Mouse (Mus musculus): ENCODE results near the gene Mtmr12.
A peak's percentile ranks its signal among the peaks of the same experiment; 100 is the strongest.

Gene Mtmr12

GRCm38 (mm10) chr15:12275091-12275623, 70.3 kb downstream of the Mtmr12 start:
- DNase-seq (ENCODE audit: low spot score) = no peak

GRCm38 (mm10) chr15:12279816-12280215, 75.0 kb downstream of the Mtmr12 start:
- DNase-seq (ENCODE audit: low spot score) = no peak

DNA sequence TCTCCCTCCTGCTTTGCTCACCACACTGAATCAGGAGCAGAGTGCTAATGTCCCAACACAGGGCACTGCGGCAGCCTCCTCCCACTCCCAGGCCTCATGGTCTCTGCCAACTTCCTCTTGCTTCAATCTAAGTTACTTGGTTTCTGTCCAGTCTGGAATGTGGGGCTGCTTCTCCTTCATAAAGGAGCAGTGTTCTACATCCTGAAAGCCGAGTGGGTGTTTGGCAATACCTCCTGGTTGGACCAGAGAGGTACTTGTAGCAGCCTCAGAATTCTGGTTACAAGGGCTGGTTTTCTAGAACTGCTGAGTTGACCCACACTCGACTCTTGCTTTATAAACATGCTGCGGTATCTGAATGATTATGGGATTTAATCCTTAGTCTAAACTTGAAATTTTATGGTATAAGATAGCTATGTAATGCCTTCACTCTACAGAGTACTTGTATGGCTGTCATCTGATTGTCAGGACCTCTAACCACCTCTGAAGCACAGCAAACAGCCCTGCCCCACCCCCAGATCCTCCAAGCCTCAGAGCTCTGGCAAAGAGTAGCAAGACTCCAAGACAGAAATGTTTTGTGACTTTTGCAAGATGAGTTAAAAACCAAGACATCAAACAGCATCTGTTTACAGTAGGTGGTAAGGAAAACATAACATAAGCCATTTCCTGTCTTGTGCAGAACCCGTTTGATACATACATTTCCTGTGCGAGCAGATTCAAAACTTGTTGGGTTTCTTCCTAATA, 80.1 kb downstream of the Mtmr12 start:
- no peak for DNase-seq (ENCODE audit: low spot score)

GRCm38 (mm10) chr15:12285535-12285809, 80.6 kb downstream of the Mtmr12 start:
- no peak for DNase-seq (ENCODE audit: low spot score)

GRCm38 (mm10) chr15:12290330-12290729, 85.5 kb downstream of the Mtmr12 start:
- DNase-seq (ENCODE audit: low spot score) = no peak

GRCm38 (mm10) chr15:12291757-12292156, 86.9 kb downstream of the Mtmr12 start:
- no peak for DNase-seq (ENCODE audit: low spot score)

DNA sequence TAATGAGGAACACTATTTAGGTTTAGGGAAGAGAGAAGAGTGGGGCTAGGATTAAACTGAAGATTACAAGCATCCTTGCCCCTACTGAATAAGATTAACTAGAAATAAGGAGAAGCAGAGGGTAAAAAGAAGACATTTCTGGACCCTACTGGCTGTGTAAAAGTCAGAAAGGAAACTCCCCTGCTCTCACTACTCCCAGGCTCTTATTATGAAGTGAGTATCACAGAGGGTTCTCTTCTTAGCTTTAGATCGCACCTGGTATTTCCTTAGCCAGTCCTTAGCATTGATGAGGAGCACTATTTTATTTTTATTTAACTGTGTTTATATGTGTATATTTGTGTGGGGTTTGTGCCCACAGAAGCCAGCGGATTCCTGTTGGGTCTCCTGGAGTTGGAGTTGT, 91.4 kb downstream of the Mtmr12 start:
- DNase-seq (ENCODE audit: low spot score) = no peak

DNA sequence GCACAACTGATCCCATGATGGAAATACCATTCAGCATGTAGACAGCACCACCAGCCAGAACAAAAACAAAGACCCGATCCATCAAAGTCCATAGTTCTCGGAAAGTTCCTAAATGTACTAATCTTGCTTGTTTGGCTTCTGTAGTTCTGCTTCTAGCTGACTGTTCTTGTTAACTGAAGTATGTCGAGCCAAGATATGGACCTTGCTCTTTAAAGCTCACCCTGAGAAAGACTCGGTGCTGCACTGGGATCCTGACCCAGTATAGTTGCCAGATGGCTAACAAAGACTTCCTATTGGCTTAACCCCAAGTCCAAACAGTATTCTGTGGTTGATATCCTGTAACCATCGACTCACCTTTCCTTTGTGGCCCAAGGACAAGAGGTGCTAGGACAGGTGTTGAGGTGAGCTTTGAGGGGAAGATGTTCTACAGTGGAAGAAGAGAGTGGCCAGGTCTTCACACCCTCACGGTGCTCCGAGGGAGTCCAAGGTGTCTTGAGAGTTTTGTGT, 93.5 kb downstream of the Mtmr12 start:
- no peak for DNase-seq (ENCODE audit: low spot score)

DNA sequence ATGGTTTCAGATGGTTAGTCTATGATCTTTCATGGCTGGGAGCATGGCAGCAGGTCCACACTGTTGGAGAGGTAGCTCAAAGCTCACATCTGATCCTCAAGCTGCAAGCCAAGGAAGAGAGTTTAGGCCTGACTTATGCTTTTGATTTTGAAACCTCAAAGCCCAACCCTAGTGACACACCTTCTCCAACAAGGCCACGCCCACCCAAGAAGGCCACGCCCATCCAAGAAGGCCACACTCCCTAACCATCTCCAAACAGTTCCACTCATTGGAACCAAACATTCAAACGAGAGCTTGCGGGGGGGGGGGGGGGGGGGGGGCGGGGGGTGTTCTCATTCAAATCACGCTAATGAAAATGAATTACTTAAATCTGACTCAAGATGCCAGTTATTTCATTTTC, 96.9 kb downstream of the Mtmr12 start:
- no peak for DNase-seq (ENCODE audit: low spot score)

- DNase-seq (ENCODE audit: low spot score) = no peak
These were observed 101.6 kb downstream of the Mtmr12 start for GRCm38 (mm10) chr15:12306188-12307071.

GRCm38 (mm10) chr15:12307114-12307513, 102.3 kb downstream of the Mtmr12 start:
- no peak for DNase-seq (ENCODE audit: low spot score)

DNA sequence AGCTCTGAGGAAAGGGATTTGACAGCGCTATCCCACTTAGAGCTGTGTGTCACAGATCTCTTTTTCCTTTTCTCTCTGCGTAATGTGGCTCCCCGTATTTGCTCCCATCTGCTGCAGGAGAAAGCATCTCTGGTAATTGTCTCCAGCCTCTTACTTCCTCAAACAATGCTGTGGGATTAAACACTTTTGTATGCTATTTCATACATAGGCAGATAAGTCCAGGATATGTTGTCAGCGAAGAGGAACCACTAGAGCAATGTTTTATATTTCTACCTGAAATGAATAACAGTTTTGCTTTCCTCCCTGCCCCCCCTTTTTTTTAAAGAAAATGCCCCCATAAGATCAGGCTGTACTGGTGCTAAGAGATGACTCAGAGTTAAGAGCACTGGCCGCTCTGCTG, 103.7 kb downstream of the Mtmr12 start:
- no peak for DNase-seq (ENCODE audit: low spot score)

- DNase-seq (ENCODE audit: low spot score) = no peak
These were observed 105.8 kb downstream of the Mtmr12 start for GRCm38 (mm10) chr15:12310676-12311075.

DNA sequence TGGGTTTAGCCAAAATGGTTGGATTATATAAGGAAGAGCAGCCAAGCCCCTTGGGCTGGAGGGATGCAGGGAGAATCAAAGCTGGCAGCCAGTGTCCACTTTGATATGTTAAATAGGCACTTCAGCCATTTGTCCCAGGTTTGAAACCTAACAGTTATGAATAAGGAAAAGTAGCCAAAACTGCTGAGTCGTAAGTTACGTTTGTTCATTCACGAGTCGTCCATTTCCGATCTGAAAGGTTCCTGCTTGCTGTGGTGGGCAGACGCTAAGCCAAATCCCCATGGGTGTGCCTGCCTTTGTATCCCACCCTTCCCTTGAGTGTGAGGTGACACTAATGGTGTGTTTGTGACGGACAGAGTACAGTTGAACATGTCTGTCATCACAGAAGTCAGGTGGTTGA, 106.6 kb downstream of the Mtmr12 start:
- DNase-seq (ENCODE audit: low spot score) = no peak

DNA sequence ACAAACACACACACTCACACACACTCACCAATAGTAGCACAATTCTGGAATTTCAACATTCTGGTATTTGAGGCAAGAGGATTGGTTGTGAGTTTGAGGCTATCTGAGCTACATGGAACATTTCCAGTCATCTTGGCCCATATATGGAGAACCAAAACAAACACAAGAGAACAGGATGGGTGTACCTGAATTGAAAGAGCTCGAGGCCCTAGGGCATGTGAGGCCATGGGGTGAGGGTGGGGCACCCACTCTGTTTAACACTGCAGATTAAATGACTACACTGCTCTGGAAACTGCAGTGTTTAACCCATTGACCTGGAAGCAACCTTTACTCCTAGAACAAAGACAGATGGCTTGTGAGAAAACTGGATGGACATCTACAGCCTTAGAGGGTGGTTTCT, 108.4 kb downstream of the Mtmr12 start:
- no peak for DNase-seq (ENCODE audit: low spot score)

GRCm38 (mm10) chr15:12314584-12314983, 109.8 kb downstream of the Mtmr12 start:
- DNase-seq (ENCODE audit: low spot score) = no peak

DNA sequence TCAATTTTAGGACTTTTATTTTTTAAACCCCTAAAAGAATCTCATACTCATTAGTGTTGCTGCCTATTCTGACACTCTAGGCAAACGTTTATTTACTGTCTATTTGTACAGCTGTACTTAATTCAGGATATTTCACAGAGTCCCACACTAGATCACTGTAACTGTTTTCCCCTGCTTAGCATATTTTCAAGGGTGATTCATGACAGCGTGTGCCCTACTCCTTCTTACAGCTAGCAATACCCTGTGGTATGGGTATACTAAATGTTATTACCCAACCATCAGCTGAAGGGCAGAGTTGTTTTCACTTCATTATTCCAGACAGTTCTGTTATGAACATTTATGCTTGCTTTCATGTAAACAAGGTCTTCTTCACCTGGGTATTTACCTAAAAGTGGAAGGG, 111.2 kb downstream of the Mtmr12 start:
- no peak for DNase-seq (ENCODE audit: low spot score)

DNA sequence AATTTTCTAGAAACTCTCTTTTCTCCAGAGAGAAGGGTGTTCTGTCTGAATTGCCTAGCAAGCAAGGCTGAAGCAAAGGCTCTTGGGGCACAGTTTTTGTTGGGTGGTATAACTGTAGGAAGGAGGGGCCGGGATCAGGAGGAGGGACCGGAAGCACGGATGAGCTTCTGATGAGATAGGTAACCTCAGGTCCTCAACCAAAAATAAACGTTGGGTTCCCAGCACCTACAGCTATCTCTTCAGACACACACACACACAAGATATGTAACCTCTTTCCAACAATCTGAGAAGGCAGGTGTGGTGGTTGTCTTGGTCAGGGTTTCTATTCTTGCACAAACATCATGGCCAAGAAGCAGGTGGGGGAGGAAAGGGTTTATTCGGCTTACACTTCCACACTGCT, 112.5 kb downstream of the Mtmr12 start:
- no peak for DNase-seq (ENCODE audit: low spot score)

DNA sequence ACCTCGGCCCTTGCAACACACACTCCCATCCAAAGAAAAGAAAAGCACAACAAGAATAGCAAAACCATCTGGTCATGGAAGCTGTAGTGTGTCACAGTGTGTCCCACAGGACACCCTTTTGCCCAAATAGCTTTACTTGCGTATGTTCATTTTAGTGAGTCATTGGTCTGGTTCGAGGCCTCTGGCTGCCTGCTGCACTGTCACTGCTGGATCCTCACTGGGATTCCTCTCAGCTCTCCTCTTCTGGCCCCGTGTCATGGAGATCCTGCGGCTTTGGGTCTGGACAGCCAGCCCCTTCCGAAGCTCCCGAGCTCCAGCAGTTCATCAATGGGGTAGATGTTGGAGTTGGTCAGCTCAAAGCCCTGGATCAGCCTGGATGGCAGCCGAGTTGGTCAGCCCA, 113.6 kb downstream of the Mtmr12 start:
- no peak for DNase-seq (ENCODE audit: low spot score)

DNA sequence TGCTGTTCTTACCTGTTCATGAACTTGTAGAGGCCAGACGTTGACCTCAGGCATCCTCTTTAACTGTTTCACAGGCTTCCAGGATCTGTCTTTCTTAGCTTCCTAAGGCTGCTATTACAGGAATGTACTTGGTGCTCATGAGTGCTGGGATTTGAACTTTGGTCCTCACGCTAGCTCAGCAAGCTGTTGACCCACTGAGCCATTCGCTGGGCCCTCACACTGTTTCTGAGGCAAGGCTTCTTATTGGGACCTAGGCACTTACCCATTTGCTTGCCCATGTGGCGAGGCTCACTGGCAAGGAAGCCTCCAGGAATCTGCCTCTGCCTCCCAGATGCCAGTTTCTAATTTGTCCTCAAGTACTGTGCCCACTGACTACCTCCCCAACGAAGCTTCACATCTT, 115.1 kb downstream of the Mtmr12 start:
- no peak for DNase-seq (ENCODE audit: low spot score)

- DNase-seq (ENCODE audit: low spot score) = no peak
These were observed 115.7 kb downstream of the Mtmr12 start for GRCm38 (mm10) chr15:12320441-12321090.

GRCm38 (mm10) chr15:12321091-12321787, 116.4 kb downstream of the Mtmr12 start, which contains the start of gene Golph3:
Gene Golph3 (plus strand): TSS chr15:12321450.
- DNase-seq (ENCODE audit: low spot score) = peak; percentile 87
